Mouse (Mus musculus): ENCODE measurements around the gene Rasl11b. TPM values are rescaled to one million over a fixed set of nuclear protein-coding genes. Genes with fewer than 3 reads are reported as not detected.

The Rasl11b gene
- polyA plus RNA-seq, 1 experiment from 2014 or later, result 23.6 TPM

- Histone ChIP-seq H3K4me3 (no peak overlapping the region), H3K36me3 (no peaks in the 10 kb centered on the region), H3K9me3 (no peaks in the 10 kb centered on the region), H3K4me2 (no peak overlapping the region), H3K4me1 (replicated peaks) (peaks cover 8% of the 10 kb centered on the region), H3K27ac (replicated peaks) (no peak overlapping the region), H3K27me3 (no peaks in the 10 kb centered on the region), H3K9ac (no peak overlapping the region)
- ATAC-seq (ENCODE audit: low read depth), result no peak
- WGBS, result 92% methylated on average over 3 of the region's 3 CpGs
Observed at GRCm38 (mm10) chr5:74166642-74167041, 28.4 kb upstream of the Rasl11b start.

- 89% methylated on average over 3 of the region's 3 CpGs for WGBS
- no peaks in the 10 kb centered on the region for H3K27me3 ChIP-seq
- ATAC-seq (ENCODE audit: low read depth), result no peak
Observed at GRCm38 (mm10) chr5:74168085-74168484, 27.0 kb upstream of the Rasl11b start.

GRCm38 (mm10) chr5:74171768-74172167, 23.3 kb upstream of the Rasl11b start:
- H3K9ac ChIP-seq, result no peak overlapping the region
- WGBS, result 73% methylated on average over 9 of the region's 9 CpGs
- ATAC-seq (ENCODE audit: low read depth), result no peak
- H3K4me1 ChIP-seq (replicated peaks), result peaks cover 26% of the 10 kb centered on the region
- H3K27me3 ChIP-seq, result no peaks in the 10 kb centered on the region
- H3K4me3 ChIP-seq, result no peak overlapping the region
- H3K27ac ChIP-seq (replicated peaks), result no peak overlapping the region
- H3K4me2 ChIP-seq, result no peak overlapping the region
- H3K9me3 ChIP-seq, result no peaks in the 10 kb centered on the region
- no peaks in the 10 kb centered on the region for H3K36me3 ChIP-seq

More at GRCm38 (mm10) chr5:74168085-74168484, 27.0 kb upstream of the Rasl11b start:
- Histone ChIP-seq H3K4me1 (replicated peaks) (no peaks in the 10 kb centered on the region), H3K9me3 (no peaks in the 10 kb centered on the region), H3K36me3 (no peaks in the 10 kb centered on the region), H3K4me2 (no peak overlapping the region), H3K27ac (replicated peaks) (no peak overlapping the region), H3K9ac (no peak overlapping the region), H3K4me3 (no peak overlapping the region)

- peaks cover 26% of the 10 kb centered on the region for H3K4me1 ChIP-seq (replicated peaks)
- H3K9me3 ChIP-seq, result no peaks in the 10 kb centered on the region
- WGBS, result 78% methylated on average over 12 of the region's 12 CpGs
- no peak for ATAC-seq (ENCODE audit: low read depth)
- H3K9ac ChIP-seq, result no peak overlapping the region
- H3K27me3 ChIP-seq, result no peaks in the 10 kb centered on the region
- H3K4me3 ChIP-seq, result no peak overlapping the region
- no peaks in the 10 kb centered on the region for H3K36me3 ChIP-seq
- no peak overlapping the region for H3K27ac ChIP-seq (replicated peaks)
- no peak overlapping the region for H3K4me2 ChIP-seq
Observed at GRCm38 (mm10) chr5:74172208-74172607, 22.9 kb upstream of the Rasl11b start.

GRCm38 (mm10) chr5:74173162-74173844, 21.8 kb upstream of the Rasl11b start:
- Histone ChIP-seq H3K4me1 (replicated peaks) (peaks cover 26% of the 10 kb centered on the region), H3K4me3 (no peak overlapping the region), H3K36me3 (no peaks in the 10 kb centered on the region), H3K9me3 (no peaks in the 10 kb centered on the region), H3K9ac (no peak overlapping the region), H3K4me2 (no peak overlapping the region), H3K27ac (replicated peaks) (0 out of 2 replicates have a peak overlapping the region, but pooled peaks have one; percentile 15), H3K27me3 (no peaks in the 10 kb centered on the region)
- 77% methylated on average over 18 of the region's 18 CpGs for WGBS
- no peak for ATAC-seq (ENCODE audit: low read depth)

GRCm38 (mm10) chr5:74175526-74176270, 19.4 kb upstream of the Rasl11b start:
- H3K36me3 ChIP-seq, result no peaks in the 10 kb centered on the region
- no peak overlapping the region for H3K4me3 ChIP-seq
- 0 out of 2 replicates have a peak, but pooled peaks have one; percentile 48 for ATAC-seq (ENCODE audit: low read depth)
- H3K4me1 ChIP-seq (replicated peaks), result peaks cover 37% of the 10 kb centered on the region
- no peak overlapping the region for H3K9ac ChIP-seq
- 53% methylated on average over 14 of the region's 14 CpGs for WGBS
- H3K27me3 ChIP-seq, result no peaks in the 10 kb centered on the region
- peak overlapping the region; percentile 23 for H3K27ac ChIP-seq (replicated peaks)
- H3K4me2 ChIP-seq, result no peak overlapping the region
- H3K9me3 ChIP-seq, result no peaks in the 10 kb centered on the region

- Histone ChIP-seq H3K4me1 (replicated peaks) (peaks cover 28% of the 10 kb centered on the region), H3K9ac (no peak overlapping the region), H3K27ac (replicated peaks) (no peak overlapping the region), H3K9me3 (no peaks in the 10 kb centered on the region), H3K4me3 (no peak overlapping the region), H3K27me3 (no peaks in the 10 kb centered on the region), H3K4me2 (no peak overlapping the region), H3K36me3 (no peaks in the 10 kb centered on the region)
- WGBS, result 13% methylated on average over 10 of the region's 10 CpGs
- no peak for ATAC-seq (ENCODE audit: low read depth)
Observed at GRCm38 (mm10) chr5:74180216-74180615, 14.9 kb upstream of the Rasl11b start.

GRCm38 (mm10) chr5:74183118-74183517, 12.0 kb upstream of the Rasl11b start:
- no peaks in the 10 kb centered on the region for H3K36me3 ChIP-seq
- H3K27ac ChIP-seq (replicated peaks), result no peak overlapping the region
- no peak overlapping the region for H3K4me2 ChIP-seq
- 0 out of 2 replicates have a peak, but pooled peaks cover 2% of the 10 kb centered on the region for H3K27me3 ChIP-seq
- H3K4me3 ChIP-seq, result no peak overlapping the region
- H3K9ac ChIP-seq, result no peak overlapping the region
- ATAC-seq (ENCODE audit: low read depth), result no peak
- H3K4me1 ChIP-seq (replicated peaks), result peaks cover 18% of the 10 kb centered on the region
- no peaks in the 10 kb centered on the region for H3K9me3 ChIP-seq
- WGBS, result 50% methylated on average over 10 of the region's 10 CpGs

GRCm38 (mm10) chr5:74184607-74185006, 10.5 kb upstream of the Rasl11b start:
- H3K4me2 ChIP-seq, result no peak overlapping the region
- H3K27ac ChIP-seq (replicated peaks), result no peak overlapping the region
- H3K9ac ChIP-seq, result no peak overlapping the region
- H3K36me3 ChIP-seq, result no peaks in the 10 kb centered on the region
- no peak overlapping the region for H3K4me3 ChIP-seq
- no peak for ATAC-seq (ENCODE audit: low read depth)
- H3K9me3 ChIP-seq, result no peaks in the 10 kb centered on the region
- H3K27me3 ChIP-seq, result peaks cover 2% of the 10 kb centered on the region; the same call in 1 of the 2 replicates
- peaks cover 24% of the 10 kb centered on the region for H3K4me1 ChIP-seq (replicated peaks)
- 84% methylated on average over 9 of the region's 9 CpGs for WGBS

GRCm38 (mm10) chr5:74188076-74188475, 7.0 kb upstream of the Rasl11b start:
- 94% methylated on average over 12 of the region's 12 CpGs for WGBS
- peaks cover 20% of the 10 kb centered on the region for H3K4me1 ChIP-seq (replicated peaks)
- no peak overlapping the region for H3K4me3 ChIP-seq
- no peaks in the 10 kb centered on the region for H3K9me3 ChIP-seq
- peaks cover 12% of the 10 kb centered on the region for H3K27me3 ChIP-seq
- H3K36me3 ChIP-seq, result no peaks in the 10 kb centered on the region
- H3K27ac ChIP-seq (replicated peaks), result no peak overlapping the region
- ATAC-seq (ENCODE audit: low read depth), result no peak
- H3K9ac ChIP-seq, result no peak overlapping the region
- no peak overlapping the region for H3K4me2 ChIP-seq

GRCm38 (mm10) chr5:74188886-74189285, 6.2 kb upstream of the Rasl11b start:
- H3K9me3 ChIP-seq, result no peaks in the 10 kb centered on the region
- no peak for ATAC-seq (ENCODE audit: low read depth)
- H3K36me3 ChIP-seq, result no peaks in the 10 kb centered on the region
- H3K4me1 ChIP-seq (replicated peaks), result peaks cover 22% of the 10 kb centered on the region
- 79% methylated on average over 8 of the region's 8 CpGs for WGBS
- no peak overlapping the region for H3K4me3 ChIP-seq
- no peak overlapping the region for H3K4me2 ChIP-seq
- H3K9ac ChIP-seq, result no peak overlapping the region
- peaks cover 13% of the 10 kb centered on the region for H3K27me3 ChIP-seq
- no peak overlapping the region for H3K27ac ChIP-seq (replicated peaks)

GRCm38 (mm10) chr5:74189484-74190160, 5.5 kb upstream of the Rasl11b start:
- no peak overlapping the region for H3K27ac ChIP-seq (replicated peaks)
- H3K9ac ChIP-seq, result no peak overlapping the region
- H3K4me2 ChIP-seq, result no peak overlapping the region
- WGBS, result 57% methylated on average over 9 of the region's 9 CpGs
- peaks cover 17% of the 10 kb centered on the region for H3K27me3 ChIP-seq
- H3K4me1 ChIP-seq (replicated peaks), result peaks cover 29% of the 10 kb centered on the region
- H3K36me3 ChIP-seq, result no peaks in the 10 kb centered on the region
- ATAC-seq (ENCODE audit: low read depth), result no peak
- H3K9me3 ChIP-seq, result no peaks in the 10 kb centered on the region
- no peak overlapping the region for H3K4me3 ChIP-seq
